Mouse (Mus musculus): ENCODE measurements around the gene 3110082I17Rik.
"Not testable (repeated sequence)": the region's sequence is repeated elsewhere in the genome, so short reads cannot be mapped to it uniquely, and the experiment has no call there.

3110082I17Rik gene

DNA sequence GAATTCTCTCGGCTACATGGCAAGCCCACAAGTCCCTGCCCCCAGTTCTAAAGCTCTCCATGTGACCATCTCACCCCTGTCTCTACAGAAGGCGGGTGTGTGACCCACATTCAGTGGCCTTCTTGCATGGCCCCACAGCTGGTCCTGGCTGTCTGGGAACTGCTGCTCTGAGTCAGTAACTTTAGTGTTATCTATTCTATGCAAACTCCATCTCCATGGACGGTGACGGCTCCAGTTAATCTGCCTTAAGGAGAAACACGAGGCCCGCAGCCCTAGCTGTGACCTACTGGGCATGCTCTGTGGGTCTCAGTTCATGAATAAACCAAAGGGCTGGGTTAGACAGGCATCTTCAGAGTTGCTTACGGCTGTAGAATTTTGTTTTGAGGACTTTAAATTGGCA, 65.9 kb downstream of the 3110082I17Rik start:
- DNase-seq (ENCODE audit: low spot score) = no peak

DNA sequence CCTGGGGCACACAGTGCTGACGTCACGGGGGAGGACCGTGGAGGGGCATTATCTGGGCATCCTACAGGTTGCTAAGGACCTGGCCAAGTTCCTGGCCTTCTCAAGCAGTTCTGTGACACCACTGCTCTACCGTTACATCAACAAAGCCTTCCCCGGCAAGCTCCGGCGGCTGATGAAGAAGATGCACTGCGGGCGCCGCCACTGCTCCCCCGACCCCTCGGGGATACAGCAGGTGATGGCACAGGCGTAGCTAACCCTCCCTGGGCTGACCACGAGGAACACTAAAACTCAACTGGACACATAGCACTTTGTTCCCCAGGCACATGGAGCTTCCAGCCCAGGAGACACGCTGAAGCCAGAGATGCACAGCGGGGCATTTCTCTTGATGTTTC, 67.1 kb downstream of the 3110082I17Rik start:
- no peak for DNase-seq (ENCODE audit: low spot score)

DNA sequence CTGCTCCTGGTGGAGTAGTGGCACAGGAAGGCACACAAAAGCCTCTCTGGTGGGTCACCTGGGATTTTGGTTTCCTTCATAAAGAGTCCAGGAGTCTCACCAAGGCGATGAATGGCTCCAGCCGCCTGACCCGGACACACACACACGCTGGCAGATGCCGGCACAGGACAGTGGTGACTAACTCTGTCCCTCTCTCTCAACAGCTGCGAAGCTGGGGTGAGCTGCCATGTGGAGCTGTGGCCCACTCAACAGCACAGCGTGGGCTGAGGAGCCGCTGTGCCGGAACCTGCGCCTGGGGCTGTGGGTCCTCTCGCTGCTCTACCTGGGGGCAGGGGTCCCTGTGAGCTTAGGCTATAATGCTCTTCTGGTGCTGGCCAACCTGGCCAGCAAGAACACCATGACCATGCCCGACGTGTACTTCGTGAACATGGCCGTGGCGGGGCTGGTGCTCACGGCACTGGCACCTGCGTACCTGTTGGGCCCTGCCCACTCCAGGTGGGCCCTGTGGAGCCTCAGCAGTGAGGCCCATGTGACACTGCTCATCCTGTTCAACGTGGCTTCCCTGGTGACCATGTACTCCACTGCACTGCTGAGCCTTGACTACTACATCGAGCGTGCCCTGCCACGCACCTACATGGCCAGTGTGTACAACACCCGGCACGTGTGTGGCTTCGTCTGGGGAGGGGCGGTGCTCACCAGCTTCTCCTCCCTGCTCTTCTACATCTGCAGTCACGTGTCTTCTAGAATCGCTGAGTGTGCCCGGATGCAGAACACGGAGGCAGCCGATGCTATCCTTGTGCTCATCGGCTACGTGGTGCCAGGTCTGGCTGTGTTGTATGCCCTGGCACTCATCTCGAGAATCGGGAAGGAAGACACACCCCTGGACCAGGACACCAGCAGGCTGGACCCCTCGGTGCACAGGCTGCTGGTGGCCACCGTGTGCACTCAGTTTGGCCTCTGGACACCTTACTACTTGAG, 67.8 kb downstream of the 3110082I17Rik start:
- no peak for DNase-seq (ENCODE audit: low spot score)

DNA sequence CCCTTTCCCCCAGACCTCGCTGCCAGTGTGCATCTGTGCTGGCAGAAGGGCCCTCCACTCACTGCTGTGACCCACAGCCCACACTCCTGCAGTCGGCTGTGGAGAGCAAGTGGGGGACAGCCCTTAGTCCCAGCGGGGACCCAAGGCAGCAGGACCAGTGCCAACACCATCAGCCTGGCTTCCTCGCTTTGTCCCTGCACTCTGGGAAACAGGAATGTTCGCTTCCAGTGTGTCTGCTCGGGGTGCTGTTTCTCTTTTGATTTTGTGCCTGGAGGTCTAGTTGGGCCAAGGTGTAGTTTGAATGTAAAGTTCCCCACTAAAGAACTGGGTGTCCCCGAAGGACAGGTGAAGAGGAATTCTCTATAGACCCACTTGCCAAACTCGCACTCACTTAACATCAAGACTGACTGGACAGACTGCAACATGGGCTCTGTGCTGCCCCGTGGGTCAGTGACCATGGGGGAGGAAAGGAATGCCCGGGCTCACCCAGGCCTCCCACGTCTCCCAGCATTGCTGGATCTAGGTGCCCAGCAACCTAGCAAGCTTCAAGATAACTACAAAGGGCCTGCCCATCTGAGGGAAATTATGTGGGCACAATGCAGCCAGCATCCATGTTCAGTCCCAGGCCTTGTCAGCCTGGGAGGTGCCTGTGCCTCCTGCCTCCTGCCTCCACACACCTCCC, 68.9 kb downstream of the 3110082I17Rik start:
- DNase-seq (ENCODE audit: low spot score) = no peak

DNA sequence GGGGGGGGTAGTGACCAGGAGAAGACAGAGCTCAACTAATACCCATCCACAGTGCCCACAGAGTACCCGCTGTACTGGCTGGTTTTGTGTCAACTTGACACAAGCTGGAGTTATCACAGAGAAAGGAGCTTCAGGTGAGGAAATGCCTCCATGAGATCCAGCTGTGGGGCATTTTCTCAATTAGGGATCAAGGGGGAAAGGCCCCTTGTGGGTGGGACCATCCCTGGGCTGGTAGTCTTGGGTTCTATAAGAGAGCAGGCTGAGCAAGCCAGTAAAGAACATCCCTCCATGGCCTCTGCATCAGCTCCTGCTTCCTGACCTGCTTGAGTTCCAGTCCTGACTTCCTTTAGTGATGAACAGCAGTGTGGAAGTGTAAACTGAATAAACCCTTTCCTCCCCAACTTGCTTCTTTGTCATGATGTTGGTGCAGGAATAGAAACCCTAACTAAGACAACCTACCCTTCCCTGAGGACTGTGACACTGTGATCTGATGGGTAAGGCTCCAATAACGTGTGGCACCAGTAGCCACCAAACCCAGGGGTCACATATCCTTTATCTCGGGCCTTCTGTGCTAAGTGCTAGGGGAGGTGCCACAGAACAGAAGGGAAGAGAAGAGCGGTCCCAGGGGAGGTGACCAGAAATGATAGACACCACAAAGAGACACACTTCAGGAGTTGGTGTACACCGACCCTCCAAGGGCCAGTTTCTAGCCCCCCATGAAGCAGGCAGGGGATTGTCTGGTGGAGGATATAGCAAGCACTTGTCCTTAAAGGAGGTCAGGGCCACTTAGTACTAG, 69.8 kb downstream of the 3110082I17Rik start:
- not testable (repeated sequence) for DNase-seq (ENCODE audit: low spot score)

DNA sequence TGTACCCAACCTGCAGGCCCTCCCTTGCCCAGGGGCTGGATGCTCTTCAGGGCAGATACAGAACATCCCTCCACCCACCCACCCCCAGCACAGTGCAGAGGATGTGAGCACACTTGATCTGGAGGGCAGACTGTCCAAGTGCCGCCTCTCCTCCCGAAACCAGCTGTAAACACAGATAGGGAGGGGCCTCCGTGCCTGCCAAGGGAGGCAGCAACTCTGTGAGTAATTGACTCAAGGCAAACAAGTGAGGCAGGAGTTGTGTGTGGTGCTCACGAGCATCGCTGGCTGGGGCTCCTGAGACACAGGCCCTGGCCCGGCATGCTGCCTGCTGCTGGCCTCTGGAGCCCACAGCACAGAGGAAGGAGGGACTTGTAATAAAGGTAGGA, 70.7 kb downstream of the 3110082I17Rik start:
- peak; percentile 71 for DNase-seq (ENCODE audit: low spot score)

DNA sequence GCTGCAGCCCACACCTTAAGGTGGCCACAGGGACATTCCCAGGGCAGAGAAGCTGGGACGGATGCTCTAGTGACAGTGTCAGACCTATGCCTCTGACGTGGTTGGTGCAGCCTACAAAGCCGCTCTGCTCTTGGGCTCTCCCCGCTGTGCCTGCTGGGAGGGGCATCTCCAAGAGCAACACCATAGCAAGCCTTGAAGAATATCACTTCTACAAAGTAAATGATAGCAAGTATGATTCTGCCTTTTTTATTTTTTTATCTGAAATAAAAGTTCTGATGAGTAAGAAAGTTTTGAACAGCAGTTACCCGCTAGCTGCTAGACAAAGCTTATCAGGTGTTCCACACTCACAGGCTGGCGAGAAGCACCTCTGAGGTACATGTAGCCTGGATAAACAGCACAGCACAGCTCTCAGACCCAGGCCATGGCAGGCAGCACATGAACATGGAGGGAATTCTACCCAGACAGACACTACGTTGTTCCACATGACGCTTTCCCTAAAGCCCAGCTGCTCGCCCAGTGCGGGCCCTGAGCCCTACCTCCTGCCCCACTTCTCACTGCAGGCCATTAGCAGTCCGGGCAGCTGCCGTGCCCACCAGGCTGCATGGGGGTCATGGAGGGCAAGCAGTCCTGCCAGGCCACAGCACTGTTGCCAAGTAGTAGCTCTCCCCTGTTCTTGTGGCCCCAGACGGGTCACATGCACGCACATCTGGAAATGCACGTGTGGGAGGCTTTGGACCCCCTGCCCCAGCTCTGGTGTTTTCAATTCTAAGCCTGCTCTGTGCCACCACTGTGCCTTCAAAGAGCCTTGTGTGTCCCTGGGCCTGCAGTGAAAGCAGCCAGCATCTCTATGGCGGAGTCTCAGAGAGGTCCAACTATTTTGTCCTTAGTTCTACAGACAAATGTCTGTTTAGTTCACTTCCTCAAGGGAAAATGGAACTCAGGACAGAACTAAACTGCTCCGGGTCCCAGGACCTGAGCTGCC, 71.3 kb downstream of the 3110082I17Rik start:
- DNase-seq (ENCODE audit: low spot score) = no peak

DNA sequence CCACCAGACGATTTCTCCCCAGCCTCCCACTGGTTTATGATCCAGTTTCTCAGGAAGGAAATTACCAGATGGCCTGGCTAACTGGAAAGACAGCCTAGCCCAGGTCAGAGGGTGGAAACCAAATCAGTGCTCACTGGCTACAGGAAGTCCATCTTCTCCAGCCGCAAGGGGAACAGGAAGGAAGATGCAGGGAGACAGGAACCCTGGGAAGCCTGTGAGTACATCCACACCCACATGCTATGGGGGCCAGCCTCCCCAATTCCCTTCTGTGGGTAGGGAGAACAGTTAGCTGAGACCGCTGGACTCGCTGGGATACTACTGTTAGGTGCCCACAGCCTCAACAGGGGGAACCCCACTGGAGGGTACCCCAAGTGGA, 72.1 kb downstream of the 3110082I17Rik start:
- no peak for DNase-seq (ENCODE audit: low spot score)

DNA sequence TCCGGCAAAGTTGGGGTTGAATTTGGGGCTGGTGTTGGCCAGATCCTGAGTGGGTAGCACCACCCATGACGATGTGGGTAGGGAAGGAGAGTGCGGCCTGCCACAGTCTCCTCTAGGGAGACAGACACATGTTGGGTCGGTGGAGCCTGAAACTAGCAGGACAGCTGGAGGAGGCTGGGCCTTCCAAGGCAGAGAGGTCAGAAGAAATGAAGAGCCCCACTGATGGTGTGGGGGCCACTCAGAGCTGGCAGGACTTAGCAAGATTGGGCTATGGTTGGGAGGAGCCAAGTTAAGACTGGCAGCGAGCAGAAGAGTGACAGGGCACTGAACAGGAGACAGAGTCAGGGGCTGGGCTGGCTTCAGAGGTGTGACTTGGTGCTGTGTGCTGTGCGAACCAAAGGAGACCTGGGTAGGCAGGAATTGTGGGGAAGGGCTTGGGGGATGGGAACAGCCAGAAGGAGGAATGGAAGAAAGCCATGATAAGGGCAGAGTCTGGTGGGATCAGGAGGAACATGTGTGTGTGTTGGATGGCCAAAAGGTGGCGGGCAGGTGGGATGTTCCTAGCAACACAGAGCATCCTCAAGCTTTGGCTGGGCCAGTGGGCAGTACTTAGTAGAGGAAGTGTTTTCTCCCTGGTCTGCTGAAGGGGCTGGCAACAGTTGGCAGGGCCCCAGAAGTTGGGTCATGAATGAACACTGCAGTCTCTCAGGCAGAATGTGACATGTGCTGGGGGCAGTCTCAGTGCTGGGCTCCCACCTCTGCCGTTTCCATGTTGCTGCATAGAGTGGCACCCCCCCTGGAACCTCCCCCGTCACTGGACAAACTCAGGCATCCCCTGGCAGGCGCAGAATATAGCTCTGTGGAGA, 72.8 kb downstream of the 3110082I17Rik start:
- DNase-seq (ENCODE audit: low spot score) = no peak

DNA sequence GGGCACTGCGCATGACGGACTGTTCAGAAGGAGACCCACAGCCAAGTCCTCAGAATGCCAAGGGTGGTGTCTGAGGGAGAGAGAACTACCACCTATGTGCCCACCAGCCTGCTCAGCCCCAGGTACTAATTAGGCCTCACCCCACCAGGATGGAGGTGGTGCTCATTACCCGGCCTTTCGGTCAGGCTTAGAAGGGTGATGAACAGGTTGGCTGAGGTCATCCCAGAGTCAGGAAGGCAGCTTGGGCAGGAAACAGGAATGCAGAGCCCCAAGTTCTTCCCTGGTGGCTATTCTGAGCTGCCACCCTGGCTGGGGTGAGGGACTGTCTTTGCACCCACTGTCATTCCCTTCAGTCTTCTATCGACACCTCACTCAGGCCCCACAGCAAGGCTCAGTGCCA, 74.3 kb downstream of the 3110082I17Rik start:
- DNase-seq (ENCODE audit: low spot score) = no peak

DNA sequence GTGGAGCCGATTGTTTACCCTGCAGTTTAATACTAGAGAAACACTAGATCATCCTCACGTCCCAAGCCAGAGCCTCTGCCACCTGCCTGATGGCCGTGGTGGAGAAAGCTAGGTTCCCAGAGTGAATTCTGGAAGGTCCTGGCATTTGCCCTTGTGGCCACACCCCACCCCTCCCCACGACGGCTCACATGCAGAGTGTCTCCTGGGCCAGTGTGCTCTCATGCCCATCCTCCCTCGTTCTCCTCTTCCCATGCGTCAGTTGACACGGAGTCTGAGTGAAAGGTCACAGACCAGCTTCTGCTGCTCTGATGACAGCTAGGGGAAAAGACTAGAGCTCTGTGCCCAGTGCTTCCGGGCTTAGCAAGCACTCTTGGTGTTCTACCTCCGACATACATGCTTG, 75.8 kb downstream of the 3110082I17Rik start:
- no peak for DNase-seq (ENCODE audit: low spot score)

DNA sequence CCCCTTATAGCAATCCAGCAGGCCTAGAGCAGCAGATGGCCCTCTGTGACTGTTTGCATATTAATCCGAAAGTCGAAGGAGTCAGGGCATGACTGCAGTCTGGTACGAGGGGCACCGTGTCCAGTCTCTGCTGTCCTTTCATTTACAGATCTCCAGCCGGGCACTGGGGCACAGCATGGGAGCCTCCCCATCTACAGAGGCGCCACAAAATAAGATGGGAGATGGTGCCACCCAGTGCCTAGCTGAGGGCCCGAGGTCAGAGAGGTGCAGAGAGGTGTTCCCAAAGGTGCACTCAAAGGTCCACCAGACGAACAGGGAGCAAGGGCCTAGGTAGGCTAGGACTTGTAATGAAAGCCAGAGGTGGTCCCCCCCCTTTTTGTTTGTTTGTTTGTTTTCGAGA, 77.1 kb downstream of the 3110082I17Rik start:
- no peak for DNase-seq (ENCODE audit: low spot score)

DNA sequence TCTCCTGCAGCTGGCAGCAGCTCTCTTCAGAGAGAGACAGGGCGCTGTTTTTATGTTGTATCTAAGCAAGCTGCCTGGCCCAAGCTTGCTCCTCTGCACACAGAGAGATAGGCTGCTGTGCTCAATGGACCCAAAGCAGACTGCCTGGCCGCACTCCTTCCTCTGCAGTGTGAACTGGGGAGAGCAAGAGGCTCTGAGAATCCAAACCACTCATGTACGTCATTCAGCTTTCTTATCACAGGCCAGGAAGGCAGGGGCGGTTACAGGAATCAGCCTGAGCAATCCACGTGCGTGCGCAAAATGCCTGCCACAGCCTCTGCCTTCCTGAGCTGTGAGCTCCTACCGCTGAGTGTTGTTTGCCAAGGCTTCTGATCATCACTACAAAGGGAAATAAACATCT, 77.6 kb downstream of the 3110082I17Rik start:
- DNase-seq (ENCODE audit: low spot score) = no peak

DNA sequence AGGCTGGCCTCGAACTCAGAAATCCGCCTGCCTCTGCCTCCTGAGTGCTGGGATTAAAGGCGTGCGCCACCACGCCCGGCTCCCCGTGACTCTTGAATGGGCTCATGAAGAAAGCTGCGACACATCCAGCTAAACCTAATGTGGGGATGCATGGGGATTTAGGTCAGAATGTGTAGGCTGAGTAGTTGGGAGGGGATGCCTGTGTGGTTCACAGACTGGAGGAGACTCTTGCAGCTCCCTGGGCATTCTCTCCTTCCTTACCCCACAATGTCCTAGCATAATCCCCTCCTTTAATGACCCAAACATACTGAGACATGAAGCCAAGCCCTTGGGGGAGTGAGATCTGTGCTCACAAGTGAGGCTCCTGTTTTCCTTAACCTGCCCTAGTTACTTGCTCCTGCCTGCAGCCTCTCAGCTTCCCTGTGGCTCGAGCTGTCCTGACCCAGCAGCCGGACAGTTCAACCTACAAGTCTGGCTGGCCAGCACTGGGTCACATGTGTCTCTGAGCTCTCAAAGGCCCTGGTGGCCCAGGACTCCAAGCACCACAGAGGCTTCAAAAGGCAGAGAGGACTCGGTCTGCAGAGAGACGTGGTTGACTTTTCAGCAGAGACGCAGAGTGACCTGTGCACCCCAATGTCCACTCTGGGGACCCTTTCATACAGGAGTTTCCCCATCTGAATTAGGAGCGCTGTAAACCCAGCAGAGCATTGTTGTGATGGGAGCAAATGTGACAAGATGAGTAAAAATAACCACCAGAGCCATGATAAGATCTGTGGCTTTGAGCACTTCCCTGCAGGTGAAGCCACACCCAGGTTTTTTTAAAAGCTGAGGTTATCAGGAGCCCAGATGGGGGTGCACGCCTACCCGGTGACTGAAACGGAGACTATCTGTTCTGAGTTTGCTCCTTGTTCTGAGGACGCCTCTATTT, 78.5 kb downstream of the 3110082I17Rik start:
- no peak for DNase-seq (ENCODE audit: low spot score)

DNA sequence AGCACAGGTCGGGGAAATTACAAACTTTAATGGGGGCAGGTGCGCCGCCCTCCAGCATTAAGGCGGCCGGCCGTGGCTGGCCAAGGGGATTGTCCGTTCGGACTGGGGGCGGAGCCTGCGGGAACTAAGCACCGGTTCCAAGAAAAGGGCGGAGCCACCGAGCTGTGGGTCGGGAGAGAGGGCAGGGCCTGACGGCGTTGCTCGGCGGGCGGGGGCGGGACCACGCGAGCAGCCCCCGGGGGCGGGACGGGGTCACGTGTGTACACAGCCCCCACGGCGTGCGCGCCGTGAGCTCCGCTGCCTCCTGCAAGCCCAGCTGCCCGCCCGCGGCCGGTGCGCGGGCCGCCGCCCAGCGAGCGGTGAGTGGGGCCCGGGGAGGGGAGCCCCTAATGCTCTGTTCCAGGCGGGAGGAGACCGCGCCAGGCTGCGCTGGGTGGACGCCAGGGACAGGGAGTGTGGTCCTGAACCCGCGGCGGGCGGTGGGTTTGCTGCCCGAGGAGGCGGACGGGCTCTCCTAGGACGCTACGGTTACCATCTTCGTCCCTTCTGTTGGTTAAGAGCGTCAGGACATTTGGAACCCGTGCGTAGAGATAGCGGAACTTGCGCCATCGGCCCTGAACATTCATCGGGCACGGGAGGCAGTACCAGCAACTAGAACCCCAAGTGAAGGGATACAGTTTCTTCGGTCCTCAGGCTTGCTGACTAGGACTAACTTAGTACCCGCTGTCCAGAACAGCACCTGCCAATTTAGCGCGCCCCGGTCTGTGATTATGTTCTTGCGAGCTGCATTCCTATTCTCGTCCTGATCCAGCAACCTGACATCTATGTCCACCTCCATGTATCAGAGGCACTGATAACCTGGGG, 79.7 kb downstream of the 3110082I17Rik start:
- DNase-seq (ENCODE audit: low spot score) = peak; percentile 96

DNA sequence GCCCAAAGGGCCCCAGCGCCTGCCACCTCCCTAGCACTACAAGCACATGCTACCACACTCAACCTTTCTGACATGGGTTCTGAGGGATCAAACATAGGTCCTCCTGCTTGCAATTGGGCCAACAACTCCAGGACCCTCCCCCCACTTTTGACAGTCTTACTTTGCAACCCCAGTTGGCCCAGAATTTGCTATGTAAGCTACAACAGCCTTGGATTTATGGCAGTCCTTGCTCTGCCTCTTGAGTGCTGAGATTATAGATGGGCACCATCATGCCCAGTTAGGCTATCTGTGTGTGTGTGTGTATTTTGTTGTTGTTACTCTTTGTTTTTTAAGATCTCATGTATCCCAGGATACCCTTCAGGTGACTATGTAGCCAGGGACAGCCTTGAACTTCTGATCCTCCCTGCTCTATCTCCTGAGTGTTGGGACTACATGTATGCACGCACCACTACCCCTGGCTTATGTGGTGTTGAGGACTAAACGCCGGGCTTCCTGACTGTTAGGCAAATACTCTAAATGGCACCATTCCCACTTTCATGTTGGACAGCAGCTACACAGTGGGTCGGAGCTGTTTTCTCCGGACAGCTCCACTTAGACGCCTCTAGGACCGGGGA, 80.4 kb downstream of the 3110082I17Rik start:
- no peak for DNase-seq (ENCODE audit: low spot score)

DNA sequence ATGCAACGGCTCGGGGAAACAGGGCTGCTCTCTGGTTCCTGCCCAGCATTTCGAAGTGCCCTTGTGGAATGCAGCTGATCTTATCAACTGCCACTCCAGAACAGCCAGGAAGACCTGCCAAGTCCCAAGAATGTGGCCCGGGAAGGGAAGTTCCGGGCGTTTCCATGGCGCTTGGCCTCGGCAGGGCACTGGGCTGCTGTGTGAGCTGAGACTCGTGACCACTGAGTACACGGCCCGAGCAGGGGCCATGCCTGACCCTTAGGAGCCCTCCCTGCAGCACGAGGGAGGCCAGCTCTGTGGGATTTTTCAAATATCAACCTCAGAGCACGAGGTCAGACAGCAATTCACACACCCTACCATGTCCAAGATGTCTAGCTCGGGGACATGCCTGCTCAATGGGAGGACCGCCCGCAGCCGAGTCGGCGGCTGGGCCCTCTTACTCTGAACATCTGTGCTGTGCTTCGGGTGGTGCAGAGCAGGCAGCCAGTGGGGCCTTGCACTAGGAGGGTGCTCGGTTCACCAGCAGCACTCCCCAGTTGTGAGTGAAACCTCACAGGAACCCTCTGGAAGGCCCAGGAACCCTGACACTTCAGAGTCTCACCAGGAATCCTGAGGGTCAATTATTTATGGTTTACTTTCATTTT, 81.2 kb downstream of the 3110082I17Rik start:
- peak; percentile 81 for DNase-seq (ENCODE audit: low spot score)

DNA sequence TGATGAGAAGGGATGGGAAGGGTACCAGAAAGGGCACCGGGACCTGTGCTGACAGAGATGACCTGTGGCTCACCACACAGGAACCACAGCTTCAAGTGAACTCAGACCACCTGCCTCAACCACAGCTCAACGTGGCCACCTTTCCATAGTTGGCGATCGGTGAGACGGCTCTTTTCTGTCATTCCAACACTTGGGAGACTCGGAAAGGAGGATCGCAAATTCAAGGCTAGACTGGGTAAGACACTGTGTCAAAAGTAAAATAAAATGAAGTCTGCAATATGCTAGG, 82.1 kb downstream of the 3110082I17Rik start:
- no peak for DNase-seq (ENCODE audit: low spot score)

Data from ovary, postnatal 36 days (tissue).